Mouse (Mus musculus) gastrocnemius, adult 8-10 months (tissue): ENCODE results near the gene Top3a. TPM values are rescaled to one million over a fixed set of nuclear protein-coding genes. Genes with fewer than 3 reads are reported as not detected.
A peak's percentile ranks its signal among the peaks of the same experiment; 100 is the strongest.

Experiments
- DNase-seq, 2 experiments: peaks; one replicate each; pipeline ENCODE4 v3.0.0; 2022; ENCODE audit warnings: low spot score in 2 of 2
- total RNA-seq, 4 experiments: library from RNA; stranded (reverse); gene quantifications; 2 replicates each; pipeline ENCODE4 v1.2.4; 2022

The Top3a gene
- total RNA-seq, 4 experiments from 2014 or later: 3.8 to 4.7 (median 4.2) TPM

DNA sequence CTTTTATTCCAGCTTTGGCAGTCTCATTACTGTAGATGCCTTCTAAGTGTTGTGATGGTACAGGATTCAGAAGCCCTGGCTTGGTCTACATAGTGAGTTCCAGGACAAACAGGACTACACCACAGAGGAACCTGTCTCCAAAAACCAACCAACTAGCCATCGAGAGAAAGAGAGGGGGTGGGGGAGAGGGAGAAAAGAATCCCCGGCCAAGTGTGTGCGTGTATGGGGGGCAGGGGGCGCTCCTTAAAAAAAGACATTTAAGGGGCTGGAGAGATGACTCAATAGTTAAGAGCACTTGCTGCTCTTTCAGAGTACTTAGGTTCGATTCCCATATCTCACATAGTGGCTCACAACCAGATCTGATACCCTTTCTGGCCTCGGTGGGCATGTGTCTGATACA lies 1.6 kb downstream of the Top3a start:
- DNase-seq: no peak

DNA sequence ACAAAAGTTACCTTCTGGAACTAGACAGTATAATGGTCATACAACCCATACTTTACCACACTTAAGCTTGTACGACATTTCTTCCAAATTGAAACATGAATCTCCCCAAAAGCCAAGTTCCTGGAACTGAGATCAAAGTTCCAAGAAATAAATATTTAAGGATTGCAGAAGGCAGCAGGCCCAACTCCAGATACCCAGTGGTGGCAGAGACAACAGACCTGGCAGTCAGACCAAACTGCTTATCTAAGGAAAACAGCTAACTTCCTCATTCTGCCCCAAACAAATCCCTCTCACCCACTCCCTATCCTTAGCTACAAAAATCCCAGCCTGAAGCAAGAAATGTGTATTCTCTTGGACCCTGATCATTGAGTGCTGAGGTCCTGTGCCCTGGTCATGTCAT lies 2.3 kb downstream of the Top3a start:
- no peak for DNase-seq

DNA sequence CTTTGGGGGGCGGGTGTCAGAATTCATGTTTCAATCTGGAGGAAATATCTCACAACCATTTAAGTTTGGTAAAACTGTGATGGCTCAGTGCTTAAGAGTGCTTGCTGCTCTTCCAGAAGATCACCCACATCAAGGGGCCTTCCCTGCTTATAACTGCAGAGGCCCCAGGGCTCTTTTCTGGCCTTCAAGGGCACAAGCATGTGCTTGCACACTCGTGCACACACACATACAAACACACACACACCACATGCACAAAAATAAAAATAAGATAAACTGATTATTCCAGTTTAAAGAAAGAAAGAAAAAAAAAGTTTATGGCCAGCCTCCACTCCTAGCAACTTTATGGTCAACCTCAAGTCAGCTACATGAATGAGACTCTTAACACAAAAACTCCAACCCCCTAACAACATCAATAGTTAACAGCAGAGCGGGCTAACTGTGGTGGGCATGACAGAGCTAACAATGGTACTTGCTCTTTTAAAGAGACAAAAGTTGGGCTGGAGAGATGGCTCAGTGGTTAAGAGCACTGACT lies 2.9 kb downstream of the Top3a start:
- DNase-seq: no peak

DNA sequence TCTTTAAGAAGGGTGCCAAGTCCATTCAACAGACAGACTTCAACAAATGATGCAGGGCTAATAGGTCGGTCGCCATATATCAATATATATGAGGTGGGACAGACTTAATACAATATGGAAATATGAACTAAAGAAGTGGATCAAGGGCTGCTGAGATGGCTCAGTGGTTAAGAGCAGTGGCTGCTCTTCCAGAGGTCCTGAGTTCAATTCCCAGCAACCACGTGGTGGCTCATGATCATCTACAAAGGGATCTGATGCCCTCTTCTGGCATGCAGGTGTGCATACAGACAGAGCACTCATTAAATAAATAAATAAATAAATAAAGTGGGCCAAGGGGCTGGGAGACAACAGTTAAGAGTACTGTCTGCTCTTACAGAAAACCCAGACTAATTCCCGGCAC lies 5.0 kb downstream of the Top3a start:
- DNase-seq: no peak

DNA sequence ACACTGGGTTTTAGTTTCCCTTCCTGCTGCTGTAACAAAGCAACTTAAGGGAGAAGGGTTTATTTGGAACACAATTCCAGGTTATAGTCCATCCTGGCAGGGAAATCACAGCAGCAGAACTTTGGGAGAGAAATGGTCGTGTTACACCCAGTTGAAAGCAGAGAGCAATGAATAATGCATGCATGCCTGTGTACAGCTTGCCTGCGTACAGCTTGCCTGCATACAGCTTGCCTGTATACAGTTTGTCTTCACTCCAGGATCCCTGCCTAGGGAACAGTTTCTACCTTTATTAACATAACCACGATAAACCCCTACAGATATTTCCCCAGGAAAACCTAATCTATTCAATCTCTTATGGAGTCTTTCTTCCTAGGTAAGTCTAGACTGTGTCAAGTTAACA lies 6.4 kb downstream of the Top3a start:
- no peak for DNase-seq

DNA sequence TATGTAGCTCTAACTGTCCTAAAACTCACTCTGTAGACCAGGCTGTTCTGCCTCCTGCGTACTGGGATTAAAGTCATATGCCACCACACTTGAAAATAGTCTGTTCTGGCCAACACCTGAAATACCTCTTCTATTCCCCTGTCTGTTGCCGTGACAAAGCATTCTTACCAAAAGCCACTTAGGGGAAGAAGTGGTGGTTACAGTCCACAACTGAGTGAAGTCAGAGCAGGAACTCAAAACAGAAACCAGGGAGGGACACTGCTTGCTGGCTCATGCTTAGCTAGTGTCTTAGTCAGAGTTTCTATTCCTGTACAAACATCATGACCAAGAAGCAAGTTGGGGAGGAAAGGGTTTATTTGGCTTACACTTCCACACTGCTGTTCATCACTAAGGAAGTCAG lies 7.8 kb downstream of the Top3a start:
- no peak for DNase-seq

DNA sequence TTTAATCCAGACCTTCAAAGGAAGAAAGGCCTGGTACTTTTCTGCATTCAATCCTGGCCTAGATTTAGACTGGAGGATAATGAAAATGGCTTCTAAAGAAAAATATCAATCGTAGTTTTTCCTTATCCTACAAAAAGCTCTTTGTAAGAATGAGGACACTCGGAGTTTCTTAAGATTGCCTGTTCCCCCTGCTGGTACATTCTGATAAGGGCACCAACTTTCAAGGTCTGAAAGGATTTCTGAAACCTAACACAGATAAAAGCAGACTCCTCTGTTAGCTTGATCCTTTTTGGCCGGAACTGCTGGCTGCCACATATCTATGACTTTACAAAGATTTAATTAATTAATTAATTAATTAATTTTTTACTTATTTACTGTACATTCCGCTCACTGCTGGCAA lies 10.2 kb downstream of the Top3a start:
- DNase-seq: no peak

DNA sequence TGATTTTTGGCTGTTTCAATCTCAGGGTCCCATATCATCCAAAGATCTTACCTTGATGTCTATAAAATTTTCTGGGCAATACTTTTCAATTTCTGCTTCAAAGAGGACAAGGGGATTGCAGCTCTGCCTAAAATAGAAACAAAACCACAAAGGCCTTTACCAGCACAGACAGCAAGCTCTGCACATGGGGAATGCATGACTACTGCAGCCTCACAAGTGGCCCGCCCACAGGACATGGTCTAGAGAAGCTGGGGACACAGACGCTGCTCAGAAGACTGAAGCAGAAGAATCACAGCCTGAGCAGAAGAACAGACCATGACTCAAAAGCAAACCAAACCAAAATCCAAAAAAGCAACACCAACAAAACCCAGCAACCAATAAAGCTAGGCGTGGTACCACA lies 15.5 kb downstream of the Top3a start:
- DNase-seq: no peak

DNA sequence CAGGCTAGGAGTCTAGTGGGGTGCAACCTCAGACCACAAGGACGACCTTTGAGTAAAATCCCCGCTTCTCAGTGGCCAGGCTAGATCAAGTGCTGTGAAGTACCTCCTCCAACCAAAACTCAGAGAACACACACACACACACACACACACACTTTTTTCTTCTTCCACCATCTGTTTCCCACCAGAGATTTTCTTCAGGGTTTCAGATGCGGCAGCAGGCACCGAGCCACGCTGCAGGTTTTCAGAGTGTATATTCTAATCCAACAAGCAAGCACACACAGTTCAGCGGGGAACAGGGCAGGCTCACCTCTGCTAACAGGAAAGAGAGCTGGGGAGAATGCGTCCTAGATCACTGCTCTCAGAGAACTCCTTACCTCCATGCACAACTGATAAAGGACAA lies 21.6 kb downstream of the Top3a start:
- no peak for DNase-seq

DNA sequence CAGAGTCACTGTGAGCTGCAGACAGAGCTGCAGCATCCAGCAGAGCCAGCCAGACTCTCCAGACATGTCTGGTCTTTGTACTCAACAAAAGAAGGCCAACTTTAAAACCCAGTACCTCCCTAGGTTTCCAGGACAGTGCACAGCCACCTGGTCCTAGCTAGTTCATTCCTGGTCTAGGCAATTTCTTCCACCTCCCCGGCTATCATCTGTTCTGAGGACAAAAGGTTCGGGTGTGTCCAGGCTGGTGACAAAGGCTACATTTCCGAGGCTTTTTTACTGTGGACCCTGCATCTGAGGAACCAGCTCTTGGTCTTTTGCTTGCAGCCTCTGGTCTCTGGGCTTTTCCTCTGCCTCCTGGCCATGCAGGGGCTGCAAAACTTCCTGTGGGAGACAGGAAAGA lies 36.8 kb downstream of the Top3a start:
- DNase-seq: no peak

DNA sequence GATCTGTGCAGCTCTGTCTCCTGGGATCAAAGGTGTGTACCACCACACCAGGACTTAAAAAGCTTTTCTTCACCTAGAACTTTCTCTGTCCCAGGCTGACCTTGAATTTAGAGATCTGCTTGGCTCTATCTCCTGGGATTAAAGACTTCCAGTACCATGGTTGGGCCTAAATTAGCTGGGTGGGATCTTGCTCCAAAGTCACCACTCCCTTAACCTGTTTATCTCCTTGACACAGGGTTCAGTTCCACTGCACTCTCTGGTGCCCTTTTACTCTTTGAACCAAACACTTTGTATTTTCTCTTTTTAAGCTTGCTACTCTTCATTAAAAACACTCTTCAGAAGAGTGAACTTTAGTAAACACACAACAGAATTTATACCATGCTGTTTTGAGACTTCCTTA lies 39.7 kb downstream of the Top3a start:
- DNase-seq: no peak

DNA sequence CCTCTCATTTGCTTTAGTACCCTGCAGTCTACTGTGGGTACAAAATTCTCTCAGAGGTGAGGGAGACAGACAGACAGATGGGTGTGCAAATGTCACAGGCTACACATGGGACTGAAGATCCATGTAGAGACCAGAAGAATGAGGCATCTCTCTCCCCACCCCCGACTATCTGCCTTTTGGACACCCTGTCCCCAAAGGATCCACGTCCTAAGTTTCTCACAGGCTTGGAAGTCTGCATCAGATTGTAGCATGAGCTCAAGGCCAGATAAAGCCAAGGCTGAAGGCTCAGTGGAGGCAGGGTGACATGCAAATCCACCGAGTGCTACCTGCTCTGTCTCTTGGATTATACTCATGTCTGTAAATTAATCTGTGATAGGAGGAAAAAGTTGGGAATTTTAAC lies 40.7 kb downstream of the Top3a start:
- no peak for DNase-seq

DNA sequence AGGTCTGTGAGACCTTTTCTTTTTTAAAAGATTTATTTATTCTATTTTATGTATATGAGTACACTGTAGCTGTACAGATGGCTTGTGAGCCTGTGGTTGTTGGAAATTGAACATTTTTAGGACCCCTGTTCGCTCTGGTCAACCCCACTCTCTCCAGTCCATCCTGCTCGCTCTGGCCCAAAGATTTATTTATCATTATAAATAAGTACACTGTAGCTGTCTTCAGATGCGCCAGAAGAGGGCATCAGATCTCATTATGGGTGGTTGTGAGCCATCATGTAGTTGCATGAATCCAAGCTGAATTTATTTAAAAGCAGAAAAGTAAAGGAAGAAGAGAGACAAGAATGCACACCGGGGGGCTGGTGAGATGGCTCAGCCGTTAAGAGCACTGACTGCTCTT lies 42.0 kb downstream of the Top3a start:
- DNase-seq: no peak

DNA sequence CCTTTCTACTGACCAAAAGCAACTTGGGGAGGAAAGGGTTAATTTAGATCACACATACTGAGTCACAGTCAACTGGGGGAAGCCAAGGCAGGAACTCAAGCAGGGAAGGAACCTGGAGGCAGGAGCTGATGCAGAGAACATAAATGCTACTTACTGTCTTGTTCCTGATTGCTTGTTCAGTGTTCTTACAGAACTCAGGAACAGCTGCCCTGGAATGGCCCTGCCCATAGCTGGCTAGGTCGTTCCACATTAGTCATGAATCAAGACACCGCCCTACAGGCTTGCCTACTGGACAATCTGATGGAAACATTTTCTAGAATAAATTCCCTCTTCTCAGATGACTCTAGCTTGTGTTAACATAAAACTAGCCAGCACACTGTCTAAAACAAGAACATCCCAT lies 43.0 kb downstream of the Top3a start:
- peak; percentile 28 to 41 for DNase-seq

DNA sequence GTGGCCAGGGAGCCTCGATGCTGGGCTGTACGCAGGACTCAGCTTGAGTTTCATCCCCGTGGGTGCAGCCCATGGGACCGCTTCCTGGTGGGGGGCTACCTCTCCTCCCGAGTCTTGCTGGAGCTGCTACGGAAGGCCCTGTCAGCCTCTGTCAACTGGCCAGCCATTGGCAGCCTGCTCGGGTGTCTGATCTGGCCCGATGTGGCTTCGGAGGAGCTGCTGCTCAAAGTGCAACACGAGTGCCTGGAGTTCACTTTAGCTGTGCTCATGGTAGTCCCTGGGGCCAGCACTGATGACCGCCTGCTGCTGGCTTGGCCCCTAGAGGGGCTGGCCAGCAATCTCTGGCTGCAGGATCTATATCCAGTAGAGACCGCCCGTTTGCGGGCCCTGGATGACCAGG lies 45.9 kb downstream of the Top3a start:
- peak; percentile 67 to 78 for DNase-seq

DNA sequence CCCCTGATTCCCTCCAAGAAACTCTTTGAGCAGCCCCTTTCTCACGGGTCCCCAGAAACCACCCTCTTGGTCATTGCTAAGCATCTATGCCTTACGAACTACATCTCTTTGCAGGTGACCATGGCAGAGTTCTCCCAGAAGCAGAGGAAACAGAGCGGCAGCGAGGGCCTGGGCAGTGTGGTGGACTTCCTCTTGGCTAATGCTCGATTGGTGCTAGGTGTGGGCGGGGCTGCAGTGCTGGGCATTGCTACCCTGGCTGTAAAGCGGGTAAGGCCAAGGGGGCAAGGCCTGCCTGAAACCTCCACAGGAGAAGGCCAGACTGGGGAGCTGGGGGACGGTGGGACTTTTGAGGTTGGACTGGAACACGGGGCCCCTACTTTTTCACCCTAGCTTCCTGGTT lies 47.0 kb downstream of the Top3a start:
- no peak for DNase-seq

DNA sequence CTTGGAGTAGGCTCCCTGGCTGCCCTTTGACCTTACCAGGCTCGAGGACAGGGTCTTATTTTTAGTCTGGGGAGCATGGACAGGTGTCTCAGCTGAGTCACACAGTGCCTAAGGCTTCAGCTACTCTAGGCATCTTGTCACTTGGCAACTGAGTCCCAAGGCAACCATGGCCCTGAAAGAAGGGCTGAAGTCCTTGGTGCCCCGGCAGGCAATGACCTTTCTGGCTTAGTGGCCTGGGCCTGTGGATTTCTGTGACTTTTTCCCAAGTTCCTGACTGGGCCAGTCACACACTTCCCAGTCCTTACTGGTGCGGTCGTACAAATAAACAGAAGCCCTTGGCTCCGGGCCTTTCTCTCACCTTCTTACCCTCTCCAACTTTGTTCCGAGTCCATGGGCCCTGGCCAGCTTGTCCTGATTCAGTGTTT lies 47.9 kb downstream of the Top3a start:
- DNase-seq: peak; percentile 52 to 69

DNA sequence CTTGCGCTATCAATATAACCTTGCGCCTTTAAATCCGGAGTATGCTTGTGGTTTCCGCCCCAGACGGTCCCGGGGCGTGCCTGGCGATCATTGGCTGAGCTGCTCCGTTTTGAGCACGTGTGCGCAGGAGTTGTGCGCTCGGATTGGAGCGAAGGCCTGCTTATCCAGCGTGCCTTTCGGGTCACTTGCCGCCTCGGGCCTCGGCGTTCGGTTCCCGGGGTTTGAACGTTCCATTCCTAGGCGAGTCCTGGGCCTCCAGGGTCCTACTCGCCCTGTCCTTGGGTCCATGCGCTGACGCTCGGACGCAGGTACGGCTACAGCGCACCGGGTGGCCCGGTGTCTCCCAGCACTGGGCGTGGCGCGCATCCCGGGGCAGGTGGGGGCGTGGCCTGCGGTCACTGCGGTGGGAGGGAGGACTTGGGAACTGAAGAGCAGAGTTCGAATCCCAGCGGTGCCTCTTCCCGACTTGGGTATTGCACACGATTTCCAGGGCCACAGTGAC lies 48.9 kb downstream of the Top3a start, which contains the start of gene Mief2:
TSS of gene Mief2 (plus strand) at position 139 of the 502 bp plus-strand sequence.
- DNase-seq: peak; percentile 90 to 93

DNA sequence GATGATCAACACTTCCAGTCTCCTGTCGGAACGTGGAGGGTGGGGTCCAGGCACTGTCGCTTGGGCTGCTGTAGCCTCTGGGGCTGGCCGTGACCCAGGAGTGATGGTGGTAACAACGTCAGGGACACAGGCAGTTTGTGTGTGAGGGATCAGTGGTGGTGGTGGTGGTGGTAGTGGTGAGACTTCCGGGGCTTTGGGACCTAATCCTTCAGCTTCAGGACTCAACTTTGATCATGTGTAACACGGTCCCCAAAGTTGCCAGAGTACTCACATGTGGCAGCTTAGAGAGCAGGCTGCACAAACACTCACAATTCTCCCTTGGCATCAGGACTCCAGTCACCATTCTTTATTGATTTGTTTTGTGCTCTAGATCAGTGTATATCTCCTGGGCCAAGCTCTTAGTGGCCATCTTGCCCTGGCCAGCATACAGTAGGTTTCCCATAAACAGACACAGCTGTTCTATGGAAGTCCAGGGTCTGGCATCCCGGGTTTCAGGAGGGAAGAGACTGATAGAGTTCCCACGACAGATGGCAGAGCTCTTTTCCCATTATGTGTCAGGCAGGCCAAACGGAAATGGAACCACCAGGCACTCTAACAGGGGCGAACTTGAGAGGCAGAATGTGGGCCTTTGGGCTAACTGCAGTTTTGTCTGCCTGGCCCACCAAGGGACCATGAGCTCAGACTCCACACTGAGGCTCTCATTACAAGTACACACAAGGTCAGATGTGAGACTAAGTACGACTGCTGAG lies 49.6 kb downstream of the Top3a start:
- DNase-seq: no peak

DNA sequence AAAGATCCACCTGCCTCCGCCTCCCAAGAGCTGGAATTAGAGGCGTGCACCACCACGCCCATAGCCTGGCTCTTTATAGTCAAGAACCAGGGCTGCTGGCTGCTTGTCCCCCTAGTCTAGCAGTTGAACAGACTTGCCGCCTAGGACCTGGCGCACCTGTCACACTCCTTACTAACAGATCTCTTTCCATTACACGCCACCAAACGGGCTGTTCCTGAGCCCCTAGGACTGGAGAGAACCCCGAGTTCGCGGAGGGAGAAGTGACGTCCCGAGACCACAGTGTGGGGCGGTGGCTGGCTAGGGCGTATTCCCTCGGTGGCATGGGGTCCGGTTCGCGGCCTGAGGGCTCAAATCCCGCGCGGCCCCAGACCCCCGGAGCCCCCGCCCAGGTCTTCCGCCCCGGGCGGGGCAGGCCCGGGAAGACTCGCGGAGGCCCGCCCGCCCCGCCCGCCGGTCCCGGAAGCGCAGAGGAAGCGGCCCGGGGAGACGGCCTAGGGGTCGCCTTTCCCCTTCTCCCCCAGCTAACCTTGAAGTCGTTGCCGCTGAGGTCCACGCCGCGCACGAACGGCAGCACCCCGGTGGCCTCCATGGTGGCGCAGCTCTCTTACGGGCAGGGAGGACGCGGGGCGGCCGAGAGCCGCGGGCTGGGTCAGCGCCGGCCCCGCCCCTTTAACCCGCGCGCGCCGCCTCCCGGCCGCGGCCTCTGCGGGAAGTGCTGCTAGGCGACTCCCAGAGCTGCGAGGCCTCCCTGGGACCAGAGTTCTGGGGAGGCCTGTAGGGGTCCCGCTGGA lies 50.4 kb downstream of the Top3a start, which contains the start of gene Flii:
TSS of gene Flii (minus strand) at position 663 of the 791 bp plus-strand sequence.
- DNase-seq: peak; percentile 78 to 82

DNA sequence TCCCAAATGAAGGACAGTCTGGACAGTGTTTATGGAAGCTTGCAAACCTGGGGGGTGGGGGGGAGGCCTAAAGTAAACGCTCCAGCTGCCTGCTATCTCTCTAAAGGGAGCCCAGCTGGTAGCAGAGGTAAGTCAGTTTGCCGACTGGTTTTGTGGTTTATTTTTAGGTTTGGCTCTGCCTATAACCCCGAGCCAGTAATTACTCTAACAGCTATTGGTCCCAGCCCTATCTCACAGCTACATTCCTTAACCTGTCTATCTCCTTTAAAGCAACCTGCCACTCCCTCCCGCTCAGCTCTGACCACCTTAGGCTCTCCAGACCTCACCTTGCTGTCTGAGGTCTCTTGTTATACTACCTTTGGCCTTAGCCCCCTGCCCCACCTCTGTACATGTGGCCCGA lies 57.9 kb downstream of the Top3a start:
- no peak for DNase-seq

DNA sequence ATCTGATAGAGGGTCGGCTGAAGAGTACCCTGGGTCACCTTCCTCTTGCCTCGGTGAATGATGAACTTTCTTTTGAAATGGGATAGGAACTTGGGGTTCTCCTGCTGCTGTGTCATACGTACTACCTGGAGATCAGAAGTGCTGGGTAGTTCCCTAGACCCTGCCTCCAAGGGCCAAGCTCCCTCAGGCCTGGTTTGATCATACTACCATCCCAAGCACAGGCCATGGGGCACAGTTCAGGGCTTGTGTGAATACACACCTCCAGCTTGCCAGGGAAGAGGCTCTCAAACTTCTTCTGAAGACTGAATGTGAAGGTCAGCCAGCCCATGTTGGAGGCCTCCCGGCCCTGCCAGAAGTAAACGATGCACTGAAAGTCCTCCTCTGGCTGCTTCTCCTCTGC lies 61.3 kb downstream of the Top3a start:
- no peak for DNase-seq
